Mouse (Mus musculus): Measurements from ENCODE around the gene Plxnc1. TPM values are rescaled to one million over a fixed set of nuclear protein-coding genes. Genes with fewer than 3 reads are reported as not detected.

Gene Plxnc1
- 2.3 TPM for polyA plus RNA-seq (2014; fragmentation: Illumina TruSeq; extraction: RNeasy Lipid Tissue Mini Kit (QIAGEN cat#74804); ENCODE audit: low read depth, low replicate concordance)

DNA sequence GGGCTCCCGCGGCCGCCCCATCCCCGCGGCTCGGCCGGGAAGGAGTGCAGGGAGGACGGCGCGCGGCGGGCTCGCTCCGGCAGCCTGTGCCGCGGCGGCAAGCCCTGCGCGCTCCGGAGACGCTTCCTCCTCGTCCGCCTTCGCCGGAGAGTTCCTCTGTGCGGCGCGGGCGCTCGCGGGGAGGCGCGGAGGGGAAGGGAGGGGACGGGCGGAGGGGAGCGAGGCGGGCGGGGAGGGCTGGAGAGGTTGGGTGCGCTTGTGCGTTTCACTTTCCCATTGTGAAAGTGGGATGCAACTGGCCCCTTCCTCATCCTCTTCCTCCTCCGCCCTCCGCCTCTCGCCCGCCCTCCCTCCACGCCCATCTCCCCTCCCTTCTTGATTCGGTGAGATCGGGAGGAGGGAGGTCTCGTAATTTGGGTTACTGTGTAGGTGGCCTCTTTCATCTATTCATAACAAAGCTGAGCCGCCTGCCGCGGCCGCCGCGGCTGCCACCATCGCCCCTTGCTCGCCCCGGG is at the start of gene Plxnc1:
Gene Plxnc1, minus strand, starts transcription at position 145 of the 515 bp plus-strand sequence.

